Mouse (Mus musculus): ENCODE data around the gene Rfxank.
A peak's percentile ranks its signal among the peaks of the same experiment; 100 is the strongest.

Gene Rfxank

GRCm38 (mm10) chr8:70104922-70105321 lies 34.0 kb downstream of the Rfxank start:
- DNase-seq (ENCODE audit: low spot score), result no peak

- DNase-seq (ENCODE audit: low spot score), result peak; percentile 12
Observed at GRCm38 (mm10) chr8:70104506-70104905, 34.4 kb downstream of the Rfxank start.

DNA sequence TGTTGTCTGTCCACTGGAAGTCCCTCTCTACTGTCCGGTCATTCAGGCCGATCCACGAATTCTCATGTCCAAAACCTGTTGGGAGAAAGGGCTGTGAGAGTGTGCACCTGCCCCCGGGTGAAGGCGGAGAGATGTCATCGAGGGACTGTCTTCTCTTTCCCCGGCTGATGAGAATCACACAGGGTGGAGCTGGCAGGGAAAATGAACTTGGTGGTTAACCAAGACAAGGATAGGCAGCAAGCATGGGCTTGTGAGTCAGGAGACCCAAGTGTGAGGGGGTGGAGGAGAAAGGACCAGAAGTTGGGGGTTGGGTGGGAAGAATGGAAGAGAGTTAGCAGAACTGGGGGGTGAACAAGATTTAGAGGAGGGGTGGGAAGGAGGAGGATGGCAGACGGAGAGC lies 38.7 kb downstream of the Rfxank start:
- DNase-seq (ENCODE audit: low spot score), result no peak

DNA sequence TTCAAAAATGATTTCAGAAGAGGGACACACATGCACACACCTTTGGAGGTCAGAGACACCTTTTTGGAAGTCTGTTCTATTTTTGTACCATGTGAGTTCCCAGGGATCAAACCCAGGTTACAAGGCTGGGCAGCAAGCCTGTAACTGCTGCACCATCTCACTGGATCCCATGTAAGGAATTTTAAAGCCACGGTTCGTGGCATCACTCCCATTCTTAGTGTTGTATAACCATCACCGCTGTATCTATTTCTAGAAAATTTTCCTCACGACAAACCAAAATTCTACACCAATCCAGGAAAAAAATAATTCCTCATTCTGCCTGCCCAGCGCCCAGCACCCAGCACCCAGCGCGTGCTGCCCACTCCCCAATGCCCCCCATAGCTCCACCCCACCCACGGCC lies 39.7 kb downstream of the Rfxank start:
- DNase-seq (ENCODE audit: low spot score), result no peak

GRCm38 (mm10) chr8:70092786-70093185 lies 46.2 kb downstream of the Rfxank start:
- no peak for DNase-seq (ENCODE audit: low spot score)

- no peak for DNase-seq (ENCODE audit: low spot score)
Observed at GRCm38 (mm10) chr8:70089296-70089960, 49.5 kb downstream of the Rfxank start.

GRCm38 (mm10) chr8:70087836-70088650 lies 50.9 kb downstream of the Rfxank start:
- peak; percentile 23 for DNase-seq (ENCODE audit: low spot score)

GRCm38 (mm10) chr8:70087237-70087636 lies 51.7 kb downstream of the Rfxank start:
- no peak for DNase-seq (ENCODE audit: low spot score)

DNA sequence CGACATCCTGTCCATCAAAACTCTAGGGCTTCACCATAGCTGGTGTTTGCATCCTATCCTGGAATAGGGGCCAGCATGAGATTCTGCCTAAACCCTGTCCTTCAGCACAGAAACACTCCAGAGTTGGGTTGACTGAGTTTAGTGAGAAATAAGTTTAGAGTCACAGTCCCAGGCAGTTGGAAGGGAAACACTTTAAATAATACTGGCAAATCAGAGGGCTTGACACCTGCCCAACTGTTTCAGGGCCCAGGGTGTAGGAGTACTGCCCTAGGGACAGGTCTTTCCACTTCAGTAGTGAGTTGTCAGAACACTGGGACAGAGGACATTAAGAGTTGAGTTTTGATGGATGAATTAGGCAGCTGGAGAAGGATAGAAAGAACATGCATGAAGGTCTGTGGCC lies 52.8 kb downstream of the Rfxank start:
- DNase-seq (ENCODE audit: low spot score), result no peak

- DNase-seq (ENCODE audit: low spot score), result no peak
Observed at GRCm38 (mm10) chr8:70084191-70085065, 54.5 kb downstream of the Rfxank start.

- DNase-seq (ENCODE audit: low spot score), result peak; percentile 52
Observed at GRCm38 (mm10) chr8:70083285-70083684, 55.7 kb downstream of the Rfxank start, which contains the start of gene Hapln4. TSS of gene Hapln4 (plus strand) at chr8:70083457.

GRCm38 (mm10) chr8:70081976-70082375 lies 57.0 kb downstream of the Rfxank start:
- DNase-seq (ENCODE audit: low spot score), result no peak
